Mouse (Mus musculus): ENCODE measurements at regions not wholly inside any gene's neighbourhood (a gene's known extent, or its start where the extent isn't known, plus 50 kb on each side); places are given as distances from the start of the nearest gene placed in this dataset.

DNA sequence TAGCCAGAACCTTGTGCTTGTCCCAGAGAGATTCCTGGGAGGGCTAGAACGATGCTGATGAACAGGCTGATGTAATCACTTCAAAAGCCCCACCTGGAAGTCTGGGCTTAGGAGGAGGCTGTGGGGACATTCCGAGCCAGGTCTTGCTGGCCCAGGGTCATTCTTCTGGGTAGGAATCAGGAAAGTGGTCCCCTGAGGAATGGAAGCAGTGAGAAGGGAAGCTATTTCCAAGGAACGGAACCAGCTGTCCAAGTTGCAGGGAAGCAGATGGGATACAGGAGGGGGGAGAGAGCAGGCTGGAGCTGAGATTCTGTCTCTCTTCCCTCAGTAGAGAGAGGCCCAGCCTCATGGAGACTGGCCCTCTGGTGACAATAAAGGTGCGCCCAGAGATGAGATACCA, 243.9 kb downstream of the Tcf7l2 start:
- TF ChIP-seq USF1 (IDR thresholded peaks at IDR 0.05; ENCODE audit: low read depth) = no peak
- TF ChIP-seq POLR2A (IDR thresholded peaks at IDR 0.05; ENCODE audit: insufficient read length, low read depth) = no peak
- TF ChIP-seq MYOG (IDR thresholded peaks at IDR 0.05; ENCODE audit: control insufficient read depth in 1 of 3, insufficient read depth in 1 of 3, insufficient read length in 2 of 3, low read depth in 2 of 3) = no peak
- TF ChIP-seq POLR2AphosphoS2 (IDR thresholded peaks at IDR 0.05; ENCODE audit: insufficient read length, low read depth) = no peak

All from myocyte (in vitro differentiated cells).